Mouse (Mus musculus) liver, postnatal 0 days (tissue): ENCODE data around the gene Rapgef2. TPM values are rescaled to one million over a fixed set of nuclear protein-coding genes. Genes with fewer than 3 reads are reported as not detected.

Experiments used
- ATAC-seq: fragments of 200-750 bp; cut with Nextera tagmentation; 2 replicates; pipeline ENCODE4 v1.8.0; 2017; ENCODE audit warnings: mild to moderate bottlenecking, moderate library complexity
- DNase-seq: peaks from one replicate; pipeline ENCODE4 v3.0.0-alpha.2; 2016
- H3K27ac ChIP-seq: fragments of 300-500 bp; sonication (generic); 2 replicates; pipeline ENCODE4 v1.5.1; 2014; ENCODE audit warnings: antibody characterized with exemption, moderate library complexity, mild to moderate bottlenecking, low read depth
- H3K27me3 ChIP-seq: fragments of 300-500 bp; sonication (generic); 2 replicates; pipeline ENCODE4 v1.6.1; 2014; ENCODE audit warnings: low read length, control low read depth, mixed read lengths; ENCODE audit not compliant: insufficient read depth
- H3K36me3 ChIP-seq: fragments of 300-500 bp; sonication (generic); replicated peaks from 2 replicates; pipeline ENCODE4 v1.6.1; 2014; ENCODE audit warnings: mild to moderate bottlenecking, control low read depth, low read length, moderate library complexity, mixed read lengths; ENCODE audit not compliant: insufficient read depth
- H3K4me1 ChIP-seq: fragments of 300-500 bp; sonication (generic); 2 replicates; pipeline ENCODE4 v1.6.1; 2014; ENCODE audit warnings: antibody characterized with exemption, mild to moderate bottlenecking, control low read depth; ENCODE audit not compliant: insufficient read depth
- H3K4me2 ChIP-seq: fragments of 300-500 bp; sonication (generic); 2 replicates; pipeline ENCODE4 v1.6.1; 2014; ENCODE audit warnings: low read depth, mild to moderate bottlenecking, low read length, moderate library complexity, mixed read lengths
- H3K4me3 ChIP-seq: fragments of 300-500 bp; sonication (generic); 2 replicates; pipeline ENCODE4 v1.5.1; 2014; ENCODE audit warnings: low read depth, low read length
- H3K9ac ChIP-seq: fragments of 300-500 bp; sonication (generic); replicated peaks from 2 replicates; pipeline ENCODE4 v1.6.1; 2014; ENCODE audit warnings: mild to moderate bottlenecking, moderate library complexity
- H3K9me3 ChIP-seq: fragments of 300-500 bp; sonication (generic); 2 replicates; pipeline ENCODE4 v1.6.1; 2016; ENCODE audit warnings: mild to moderate bottlenecking, control low read depth, low read length, mixed read lengths
- CTCF ChIP-seq: sonication (generic); IDR thresholded peaks from 2 replicates; pipeline ENCODE4 v1.5.1; 2016; ENCODE audit warnings: antibody characterized with exemption, low read depth
- EP300 ChIP-seq: IDR thresholded peaks from 2 replicates; pipeline ENCODE4 v1.6.1; 2016; ENCODE audit warnings: antibody characterized with exemption, low read depth, mild to moderate bottlenecking
- WGBS: fragments of 180-500 bp; shearing (Covaris S2); extraction: QIAGEN DNeasy Blood & Tissue Kit; methylation state at CpG from one replicate; pipeline ENCODE4 v1.1.7; 2014; ENCODE audit not compliant: insufficient replicate concordance; 5-methylcytosine and 5-hydroxymethylcytosine counted together
- polyA plus RNA-seq: library from polyadenylated mRNA; unstranded; fragments of >200 nt; fragmentation: Nextera tagmentation; extraction: Ambion mirVana; gene quantifications from 2 replicates; pipeline ENCODE4 v1.2.1, GENCODE M21; 2015

The Rapgef2 gene
- polyA plus RNA-seq, 1 experiment from 2014 or later, result 1.8 TPM

DNA sequence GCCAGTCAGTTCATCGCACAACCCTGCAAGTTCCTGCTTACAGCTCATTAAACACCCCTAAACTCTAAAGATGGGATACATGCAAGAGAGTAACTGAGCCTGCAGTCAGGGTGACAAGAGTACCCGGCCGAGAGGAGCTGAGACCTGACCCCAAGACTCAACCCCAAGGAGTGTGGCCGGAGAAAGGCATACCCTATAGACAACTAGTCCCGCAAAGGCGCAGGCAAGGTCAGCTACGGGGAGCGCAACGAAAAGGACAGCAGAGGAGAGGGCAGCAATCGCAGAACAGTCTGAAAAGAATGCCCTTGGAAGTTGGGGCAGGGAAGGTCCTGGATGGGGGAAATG is 314 bp downstream of the Rapgef2 start:
- H3K9me3 ChIP-seq, result no peaks in the 10 kb centered on the region
- no peaks in the 10 kb centered on the region for H3K36me3 ChIP-seq
- H3K27ac ChIP-seq, result peak overlapping the region; percentile 95
- peak overlapping the region; percentile 91 for H3K4me2 ChIP-seq
- H3K27me3 ChIP-seq, result 0 out of 2 replicates have a peak, but pooled peaks cover 3% of the 10 kb centered on the region
- TF ChIP-seq CTCF, result no peak
- no peak for TF ChIP-seq EP300
- H3K9ac ChIP-seq, result peak overlapping the region; percentile 86
- 1% methylated on average over 10 of the region's 10 CpGs for WGBS
- peaks cover 17% of the 10 kb centered on the region for H3K4me1 ChIP-seq
- peak overlapping the region; percentile 84 for H3K4me3 ChIP-seq
- ATAC-seq, result no peak
- DNase-seq, result no peak

DNA sequence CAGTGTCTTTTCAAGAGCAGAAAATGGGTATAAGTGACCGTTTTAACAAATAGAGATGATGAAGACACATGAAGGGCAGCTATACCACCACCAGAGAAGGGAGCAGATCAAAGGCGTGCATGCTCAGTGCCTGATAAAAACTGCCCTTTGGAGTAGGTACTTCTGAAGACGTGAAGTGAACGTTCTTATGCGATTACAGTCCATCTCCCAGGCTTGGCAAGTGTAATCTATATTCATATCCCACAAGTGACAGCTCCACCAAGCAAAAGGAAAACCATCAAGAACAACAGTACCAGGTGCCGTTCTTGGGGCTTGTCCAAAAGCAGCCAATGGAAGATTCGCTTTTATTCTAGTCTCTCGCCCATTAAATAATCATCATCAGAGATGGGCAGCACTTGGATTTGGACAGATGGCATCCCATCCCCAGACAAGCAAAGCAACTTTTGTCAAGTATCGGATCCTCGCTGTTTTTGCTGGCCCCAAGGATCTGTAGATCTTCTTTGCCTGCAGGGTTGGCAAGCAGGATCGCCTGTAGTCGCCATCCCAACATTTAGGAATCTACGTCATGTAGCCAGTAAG is 1.1 kb downstream of the Rapgef2 start:
- no peaks in the 10 kb centered on the region for H3K36me3 ChIP-seq
- TF ChIP-seq CTCF (no peak), EP300 (no peak)
- 0 out of 2 replicates have a peak, but pooled peaks cover 3% of the 10 kb centered on the region for H3K27me3 ChIP-seq
- H3K4me2 ChIP-seq, result peak overlapping the region; percentile 91
- 69% methylated on average over 13 of the region's 13 CpGs for WGBS
- H3K9me3 ChIP-seq, result no peaks in the 10 kb centered on the region
- H3K9ac ChIP-seq, result peak overlapping the region; percentile 86; the same call in 1 of the 2 replicates
- H3K27ac ChIP-seq, result no peak overlapping the region
- ATAC-seq (no peak), DNase-seq (no peak)
- peak overlapping the region; percentile 84 for H3K4me3 ChIP-seq
- peaks cover 17% of the 10 kb centered on the region for H3K4me1 ChIP-seq

DNA sequence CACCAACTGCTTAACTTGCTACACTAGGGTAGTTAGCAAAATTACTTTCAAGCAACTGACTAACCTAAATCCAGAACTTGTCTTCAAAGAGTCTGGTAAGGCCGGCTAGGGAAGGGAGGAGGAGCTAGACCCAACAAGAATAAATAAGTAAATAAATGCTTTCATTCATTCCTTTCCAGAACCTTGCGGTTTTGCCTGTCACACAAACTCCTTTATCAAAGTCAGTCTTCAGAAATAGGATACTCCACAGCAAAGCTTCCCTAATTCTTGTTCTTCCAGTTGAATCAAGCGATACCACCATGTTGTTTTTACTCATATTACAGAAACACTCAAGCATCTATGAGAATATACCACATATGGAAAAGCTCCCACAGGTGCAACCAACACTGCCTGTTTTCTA is 2.3 kb downstream of the Rapgef2 start:
- no peaks in the 10 kb centered on the region for H3K36me3 ChIP-seq
- DNase-seq, result no peak
- ATAC-seq, result no peak
- H3K4me2 ChIP-seq, result no peak overlapping the region
- H3K27me3 ChIP-seq, result 0 out of 2 replicates have a peak, but pooled peaks cover 3% of the 10 kb centered on the region
- no peak overlapping the region for H3K4me3 ChIP-seq
- TF ChIP-seq EP300 (no peak), CTCF (no peak)
- H3K4me1 ChIP-seq, result peaks cover 17% of the 10 kb centered on the region
- H3K27ac ChIP-seq, result no peak overlapping the region
- H3K9ac ChIP-seq, result no peak overlapping the region
- WGBS, result 77% methylated on average over 3 of the region's 3 CpGs
- no peaks in the 10 kb centered on the region for H3K9me3 ChIP-seq

DNA sequence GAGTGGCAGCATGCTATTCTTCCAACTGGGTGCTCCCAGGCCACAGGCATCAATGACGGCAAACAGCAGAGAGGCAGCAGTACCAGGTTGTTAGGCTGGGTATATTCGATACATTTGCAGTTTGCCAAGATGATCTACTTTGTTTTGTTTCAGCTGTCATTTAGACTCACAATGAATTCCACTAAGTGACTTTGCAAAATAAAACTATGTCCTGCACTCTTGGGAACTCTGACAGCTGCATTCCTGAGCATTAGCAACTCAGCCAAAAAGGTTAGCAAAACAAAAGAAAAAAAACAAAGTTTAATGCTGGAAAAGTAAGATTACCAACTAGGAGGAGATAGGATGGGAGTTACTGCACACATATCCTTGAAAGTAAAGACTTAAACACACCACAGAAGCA is 3.3 kb downstream of the Rapgef2 start:
- Histone ChIP-seq H3K9ac (no peak overlapping the region), H3K27me3 (0 out of 2 replicates have a peak, but pooled peaks cover 3% of the 10 kb centered on the region), H3K4me1 (peaks cover 17% of the 10 kb centered on the region), H3K4me3 (no peak overlapping the region), H3K9me3 (no peaks in the 10 kb centered on the region), H3K27ac (no peak overlapping the region), H3K4me2 (no peak overlapping the region), H3K36me3 (no peaks in the 10 kb centered on the region)
- 76% methylated on average over 2 of the region's 2 CpGs for WGBS
- DNase-seq (no peak), ATAC-seq (no peak)
- TF ChIP-seq EP300 (no peak), CTCF (no peak)

GRCm38 (mm10) chr3:79275856-79276645 is 10.3 kb downstream of the Rapgef2 start:
- TF ChIP-seq EP300 (no peak), CTCF (no peak)

DNA sequence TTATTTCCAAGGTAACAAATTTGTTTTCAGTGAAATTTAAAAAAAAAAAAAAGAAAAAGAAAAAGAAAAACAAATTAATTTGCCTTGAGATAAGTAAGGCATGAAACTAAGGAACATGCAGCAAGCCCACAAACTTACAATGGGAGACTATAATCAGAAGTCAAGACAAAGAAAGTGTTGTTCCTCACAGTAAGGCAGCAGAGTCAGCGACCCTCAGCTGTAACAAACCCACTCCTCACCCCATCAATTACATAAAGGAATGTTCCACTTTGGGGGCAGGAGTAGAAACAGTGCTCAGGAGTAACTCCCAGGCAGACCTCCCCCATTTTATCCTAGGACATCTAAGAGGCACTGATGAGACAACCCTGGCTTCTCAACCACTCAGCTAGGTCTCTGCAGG is 13.0 kb downstream of the Rapgef2 start:
- TF ChIP-seq EP300, result no peak
- TF ChIP-seq CTCF, result no peak

More at GRCm38 (mm10) chr3:79275856-79276645, 10.3 kb downstream of the Rapgef2 start:
- Histone ChIP-seq H3K4me3 (no peak overlapping the region), H3K9ac (no peak overlapping the region), H3K27ac (no peak overlapping the region), H3K27me3 (no peaks in the 10 kb centered on the region), H3K9me3 (no peaks in the 10 kb centered on the region), H3K4me2 (no peak overlapping the region), H3K4me1 (no peaks in the 10 kb centered on the region; the same call in 1 of the 2 replicates), H3K36me3 (no peaks in the 10 kb centered on the region)
- ATAC-seq (no peak), DNase-seq (no peak)
- 88% methylated on average over 11 of the region's 11 CpGs for WGBS

More for the DNA sequence above, 13.0 kb downstream of the Rapgef2 start:
- H3K4me3 ChIP-seq, result no peak overlapping the region
- DNase-seq, result no peak
- no peak overlapping the region for H3K9ac ChIP-seq
- H3K9me3 ChIP-seq, result no peaks in the 10 kb centered on the region
- no peaks in the 10 kb centered on the region for H3K36me3 ChIP-seq
- WGBS, result 39% methylated on average over 1 of the region's 1 CpGs
- no peaks in the 10 kb centered on the region for H3K27me3 ChIP-seq
- no peaks in the 10 kb centered on the region for H3K4me1 ChIP-seq
- H3K27ac ChIP-seq, result no peak overlapping the region
- no peak for ATAC-seq
- no peak overlapping the region for H3K4me2 ChIP-seq
